Mouse (Mus musculus) embryonic facial prominence, embryonic 10.5 days (tissue): ENCODE measurements around the gene Gm17655. TPM values are rescaled to one million over a fixed set of nuclear protein-coding genes. Genes with fewer than 3 reads are reported as not detected.
"Not testable (repeated sequence)": the region's sequence is repeated elsewhere in the genome, so short reads cannot be mapped to it uniquely, and the experiment has no call there.

Source experiments
- DNase-seq: peaks from one replicate; pipeline ENCODE4 v3.0.0-alpha.2; 2017; ENCODE audit warnings: low spot score
- H3K27ac ChIP-seq: fragments of 300-500 bp; sonication (generic); replicated peaks from 2 replicates; pipeline ENCODE4 v1.5.1; 2016; ENCODE audit warnings: mild to moderate bottlenecking
- H3K27me3 ChIP-seq: fragments of 300-500 bp; sonication (generic); replicated peaks from 2 replicates; pipeline ENCODE4 v1.6.1; 2016; ENCODE audit warnings: low read depth, mild to moderate bottlenecking; ENCODE audit not compliant: poor library complexity, severe bottlenecking
- H3K36me3 ChIP-seq: fragments of 300-500 bp; sonication (generic); replicated peaks from 2 replicates; pipeline ENCODE4 v1.6.1; 2016; ENCODE audit warnings: mild to moderate bottlenecking, moderate library complexity
- H3K4me1 ChIP-seq: fragments of 300-500 bp; sonication (generic); 2 replicates; pipeline ENCODE4 v1.6.1; 2016
- H3K4me3 ChIP-seq: fragments of 300-500 bp; sonication (generic); 2 replicates; pipeline ENCODE4 v1.5.1; 2016; ENCODE audit warnings: mild to moderate bottlenecking, moderate library complexity
- H3K9me3 ChIP-seq: fragments of 300-500 bp; sonication (generic); 2 replicates; pipeline ENCODE4 v1.6.1; 2016; ENCODE audit warnings: mild to moderate bottlenecking
- WGBS: fragments of 180-500 bp; shearing (Covaris S2); methylation state at CpG from one replicate; pipeline ENCODE4 v1.1.7; 2016; 5-methylcytosine and 5-hydroxymethylcytosine counted together
- polyA plus RNA-seq: library from polyadenylated mRNA; unstranded; fragments of >200 nt; fragmentation: Nextera tagmentation; extraction: Ambion mirVana; gene quantifications from 2 replicates; pipeline ENCODE4 v1.2.1, GENCODE M21; 2016

Gene Gm17655
- 4.8 and 5.9 TPM in 2 replicates for polyA plus RNA-seq

DNA sequence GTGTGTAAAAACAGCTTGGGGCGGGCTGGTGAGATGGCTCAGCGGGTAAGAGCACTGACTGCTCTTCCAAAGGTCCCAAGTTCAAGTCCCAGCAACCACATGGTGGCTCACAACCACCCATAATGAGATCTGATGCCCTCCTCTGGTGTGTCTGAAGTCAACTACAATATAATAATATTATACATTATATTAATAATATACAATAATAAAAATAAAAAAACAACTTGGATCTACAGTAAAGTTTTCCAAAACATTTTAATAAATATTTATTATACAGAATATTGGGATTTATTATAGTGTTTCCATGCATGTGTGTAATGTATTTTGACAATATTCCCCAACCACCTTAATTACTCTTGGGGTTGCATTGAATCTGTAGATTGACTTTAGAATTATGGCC is at the start of gene Gm17655:
Gene Gm17655, minus strand, starts transcription at position 101 of the 400 bp plus-strand sequence.
- not testable (repeated sequence) for H3K27ac ChIP-seq, DNase-seq, H3K27me3 ChIP-seq, H3K4me1 ChIP-seq, H3K4me3 ChIP-seq, H3K36me3 ChIP-seq
- H3K9me3 ChIP-seq, result peaks cover 36% of the 10 kb centered on the region
- 72% methylated on average over 2 of the region's 2 CpGs for WGBS

DNA sequence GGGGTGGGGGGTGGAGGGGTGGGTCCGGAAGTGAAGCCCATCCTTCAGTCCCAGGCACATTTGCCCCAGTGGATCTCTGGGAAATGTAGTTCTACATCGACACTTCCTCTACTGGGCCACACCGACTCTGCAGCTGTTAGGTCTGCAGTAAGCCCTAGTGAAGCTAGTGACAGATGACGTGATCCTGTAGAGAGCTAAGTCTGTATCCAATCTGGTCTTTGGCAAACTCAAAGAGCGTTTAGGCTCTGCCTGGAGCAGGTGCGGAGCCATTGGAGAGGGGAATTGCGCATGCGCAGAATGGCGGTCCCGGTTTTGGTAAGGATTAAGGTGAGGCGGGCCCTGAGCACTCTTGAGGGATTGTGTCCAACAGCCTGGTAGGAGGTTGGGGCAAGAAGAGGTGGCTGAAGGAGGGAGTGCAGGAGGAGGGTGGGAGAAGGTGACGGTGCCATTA is 37.7 kb upstream of the Gm17655 start, which contains the start of gene Zfp605:
Gene Zfp605, plus strand, starts transcription at position 102 of the 451 bp plus-strand sequence.
- peaks cover 50% of the 10 kb centered on the region for H3K36me3 ChIP-seq
- DNase-seq, result peak; percentile 88
- H3K27me3 ChIP-seq, result no peaks in the 10 kb centered on the region
- under 1% methylated on average over 12 of the region's 12 CpGs for WGBS
- peak within 1 kb of the TSS; percentile 77 for H3K4me3 ChIP-seq
- peak within 1 kb of the TSS; percentile 87 for H3K27ac ChIP-seq
- H3K9me3 ChIP-seq, result no peaks in the 10 kb centered on the region; the same call in 1 of the 2 replicates
- H3K4me1 ChIP-seq, result peaks cover 24% of the 10 kb centered on the region

DNA sequence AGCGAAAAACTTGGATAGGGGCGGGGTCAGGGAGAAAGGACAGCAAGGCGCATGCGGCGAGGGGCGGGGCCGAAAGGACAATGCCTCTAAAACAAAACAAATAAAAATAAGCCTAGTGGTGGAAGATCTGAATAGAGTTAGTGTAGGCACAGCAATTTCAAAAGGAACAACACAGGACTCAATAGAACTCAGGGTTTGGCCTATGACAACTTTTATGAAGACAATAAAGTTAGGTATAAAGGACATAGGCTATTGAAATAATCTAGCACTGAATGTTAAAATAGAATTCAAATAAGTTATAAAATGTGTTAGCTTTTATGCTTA is 36.0 kb upstream of the Gm17655 start:
- H3K36me3 ChIP-seq, result peaks cover 54% of the 10 kb centered on the region

DNA sequence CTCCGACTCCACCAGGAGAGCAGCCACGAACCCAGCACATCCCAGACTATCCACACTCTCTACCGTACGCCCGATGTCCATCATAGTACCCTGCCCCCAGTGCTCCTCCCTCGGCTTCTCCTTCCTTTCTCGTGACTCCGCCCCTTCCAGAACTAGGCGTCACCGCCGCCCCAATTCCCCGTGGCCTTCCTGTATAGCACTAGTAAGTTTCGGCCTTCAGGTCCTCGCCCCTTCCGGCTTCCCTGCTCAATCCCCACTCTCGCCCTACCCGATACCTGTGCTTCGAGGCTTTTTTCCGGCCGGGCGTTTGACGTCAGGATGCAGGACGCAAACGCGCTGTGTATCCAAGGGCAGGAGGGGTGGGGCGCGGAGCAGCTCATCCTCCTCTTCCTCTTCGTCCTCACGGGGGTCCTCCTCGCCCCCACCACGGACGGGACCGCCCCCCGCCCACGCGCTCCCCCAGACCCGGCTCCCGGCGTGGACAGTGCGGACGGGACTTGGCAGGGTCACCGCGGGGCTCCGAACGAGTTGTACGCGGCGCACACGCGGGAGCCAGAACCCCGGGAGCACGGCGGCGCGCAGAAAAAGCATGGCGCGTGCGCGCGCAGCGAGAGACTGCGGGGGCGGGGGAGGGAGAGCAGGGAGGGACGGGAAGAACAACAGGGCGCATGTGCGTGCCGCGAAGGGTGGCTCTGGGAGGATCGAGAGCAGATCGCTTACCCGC is 35.4 kb upstream of the Gm17655 start, which contains the start of gene Gtpbp6:
Gene Gtpbp6, minus strand, starts transcription at position 617 of the 724 bp plus-strand sequence.
- peak within 1 kb of the TSS; percentile 86 for H3K4me3 ChIP-seq
- H3K4me1 ChIP-seq, result peaks cover 24% of the 10 kb centered on the region
- WGBS, result under 1% methylated on average over 71 of the region's 71 CpGs
- H3K36me3 ChIP-seq, result peaks cover 54% of the 10 kb centered on the region
- H3K27ac ChIP-seq, result peak within 1 kb of the TSS; percentile 97
- DNase-seq, result peak; percentile 97
- no peaks in the 10 kb centered on the region for H3K27me3 ChIP-seq
- no peaks in the 10 kb centered on the region; the same call in 1 of the 2 replicates for H3K9me3 ChIP-seq

More for the DNA sequence above, 36.0 kb upstream of the Gm17655 start:
- Histone ChIP-seq H3K4me1 (peaks cover 24% of the 10 kb centered on the region), H3K4me3 (peak overlapping the region; percentile 86), H3K27ac (peak overlapping the region; percentile 97), H3K9me3 (no peaks in the 10 kb centered on the region; the same call in 1 of the 2 replicates), H3K27me3 (no peaks in the 10 kb centered on the region)
- DNase-seq, result no peak
- WGBS, result under 1% methylated on average over 7 of the region's 7 CpGs

DNA sequence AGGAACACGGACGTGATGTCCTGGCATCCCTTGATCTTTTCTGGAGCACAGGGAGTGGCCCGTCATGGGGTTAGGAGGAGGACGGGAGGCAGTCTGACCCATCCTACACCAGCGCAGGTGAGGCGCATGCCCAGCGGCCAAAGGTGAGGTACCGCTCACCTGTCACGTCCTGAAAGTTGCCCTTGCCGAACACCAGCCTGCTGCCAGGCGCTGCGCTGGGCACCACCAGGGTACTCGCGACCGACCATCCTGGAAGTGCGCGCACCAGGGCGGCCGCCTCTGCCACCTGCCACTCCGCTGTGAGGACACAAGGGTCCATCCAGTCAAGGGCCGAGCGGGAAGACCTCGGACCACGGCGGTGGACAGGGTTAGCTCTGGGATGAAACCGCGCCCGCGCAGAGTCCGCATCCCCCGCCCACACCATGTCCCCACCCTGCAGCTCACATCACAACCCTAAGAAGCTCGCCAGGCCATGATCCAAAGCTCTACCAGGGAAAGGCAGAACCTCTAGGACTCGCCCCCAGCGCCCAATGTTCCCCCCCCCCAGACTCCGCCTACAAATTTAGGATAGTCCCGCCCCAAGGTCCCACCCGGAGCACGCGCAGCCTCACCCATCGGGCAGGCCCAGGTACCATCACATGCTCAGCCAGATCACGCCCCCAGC is 34.7 kb upstream of the Gm17655 start:
- Histone ChIP-seq H3K9me3 (no peaks in the 10 kb centered on the region; the same call in 1 of the 2 replicates), H3K4me3 (peak overlapping the region; percentile 86), H3K27me3 (no peaks in the 10 kb centered on the region), H3K27ac (peak overlapping the region; percentile 97), H3K36me3 (peaks cover 54% of the 10 kb centered on the region), H3K4me1 (peaks cover 28% of the 10 kb centered on the region)
- DNase-seq, result no peak
- 14% methylated on average over 41 of the region's 41 CpGs for WGBS

DNA sequence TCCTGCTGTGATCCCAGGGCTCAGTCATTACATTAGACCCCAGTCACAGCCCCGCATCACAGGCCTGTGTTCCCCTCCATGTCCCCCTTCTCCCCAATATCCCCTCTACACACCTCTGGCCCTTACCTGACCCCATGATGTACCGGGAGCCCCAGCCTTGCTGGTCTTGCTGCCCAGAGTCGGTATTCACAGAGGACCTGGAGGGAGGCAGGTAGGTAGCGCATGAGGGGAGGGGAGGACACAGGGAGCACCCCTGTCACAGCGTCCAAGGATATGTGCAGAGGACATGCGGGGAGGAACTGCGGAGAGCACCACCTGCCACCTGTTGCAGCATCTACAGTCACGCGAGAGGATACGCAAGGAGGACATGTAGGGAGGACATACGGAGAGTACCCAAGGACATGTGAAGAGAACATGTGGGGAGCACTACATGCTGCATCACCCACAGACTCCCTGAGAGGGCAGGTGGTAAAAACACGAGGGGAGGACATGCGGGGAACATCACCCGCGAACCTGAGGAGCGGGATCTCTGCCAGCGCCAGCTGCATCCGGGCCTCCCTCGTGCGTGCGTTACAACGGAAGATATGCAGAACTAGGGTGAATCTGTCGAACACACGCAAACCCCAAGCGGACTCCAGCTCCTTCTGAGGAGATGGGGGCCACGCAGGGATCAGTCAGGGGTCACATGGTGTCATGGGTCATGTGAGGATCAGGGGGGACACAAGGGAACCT is 34.0 kb upstream of the Gm17655 start:
- H3K9me3 ChIP-seq, result no peaks in the 10 kb centered on the region; the same call in 1 of the 2 replicates
- peaks cover 35% of the 10 kb centered on the region for H3K4me1 ChIP-seq
- WGBS, result 93% methylated on average over 26 of the region's 26 CpGs
- H3K27me3 ChIP-seq, result peaks cover 6% of the 10 kb centered on the region; the same call in 1 of the 2 replicates
- H3K27ac ChIP-seq, result peak overlapping the region; percentile 97; the same call in 1 of the 2 replicates
- peak overlapping the region; percentile 86 for H3K4me3 ChIP-seq
- peaks cover 48% of the 10 kb centered on the region for H3K36me3 ChIP-seq
- DNase-seq, result no peak

DNA sequence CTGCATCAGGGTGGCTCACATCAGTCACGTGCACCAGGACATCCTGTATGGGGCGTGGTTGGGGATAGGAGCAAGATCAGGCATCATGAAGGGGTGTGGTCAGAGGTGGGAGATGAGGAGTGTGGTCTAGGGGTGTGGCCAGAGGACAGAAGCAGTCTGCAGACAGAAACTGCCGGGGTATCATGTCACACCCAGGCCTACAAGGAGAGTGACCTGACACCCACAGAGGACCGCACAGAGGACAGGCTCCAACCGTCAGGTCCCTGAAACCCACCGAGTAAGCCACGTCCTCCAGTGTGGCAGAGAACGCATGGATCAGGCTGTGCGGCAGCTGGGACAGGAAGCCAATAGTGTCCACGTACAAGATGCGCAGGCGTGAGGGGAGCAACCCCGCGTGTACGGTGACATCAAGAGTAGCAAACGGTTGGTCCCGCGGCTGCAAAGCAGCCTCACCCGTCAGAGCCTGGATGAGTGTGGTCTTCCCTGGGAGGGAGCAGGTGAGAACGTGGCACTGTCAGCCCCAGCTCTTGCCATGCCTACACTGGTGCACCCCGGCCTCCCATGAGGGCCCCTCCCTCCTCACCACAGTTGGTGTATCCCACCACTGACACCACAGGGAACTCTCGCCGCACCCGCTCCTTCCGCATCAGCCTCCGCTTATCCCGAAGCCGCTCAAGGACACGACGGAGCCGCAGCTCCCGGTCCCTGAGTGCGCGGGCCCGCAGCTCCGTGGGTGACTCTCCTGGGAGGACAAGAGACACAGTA is 32.5 kb upstream of the Gm17655 start:
- H3K36me3 ChIP-seq, result peaks cover 48% of the 10 kb centered on the region
- WGBS, result 95% methylated on average over 36 of the region's 36 CpGs
- H3K4me1 ChIP-seq, result peaks cover 40% of the 10 kb centered on the region
- no peak overlapping the region for H3K4me3 ChIP-seq
- DNase-seq, result no peak
- H3K9me3 ChIP-seq, result no peaks in the 10 kb centered on the region; the same call in 1 of the 2 replicates
- no peak overlapping the region for H3K27ac ChIP-seq
- peaks cover 20% of the 10 kb centered on the region; the same call in 1 of the 2 replicates for H3K27me3 ChIP-seq

DNA sequence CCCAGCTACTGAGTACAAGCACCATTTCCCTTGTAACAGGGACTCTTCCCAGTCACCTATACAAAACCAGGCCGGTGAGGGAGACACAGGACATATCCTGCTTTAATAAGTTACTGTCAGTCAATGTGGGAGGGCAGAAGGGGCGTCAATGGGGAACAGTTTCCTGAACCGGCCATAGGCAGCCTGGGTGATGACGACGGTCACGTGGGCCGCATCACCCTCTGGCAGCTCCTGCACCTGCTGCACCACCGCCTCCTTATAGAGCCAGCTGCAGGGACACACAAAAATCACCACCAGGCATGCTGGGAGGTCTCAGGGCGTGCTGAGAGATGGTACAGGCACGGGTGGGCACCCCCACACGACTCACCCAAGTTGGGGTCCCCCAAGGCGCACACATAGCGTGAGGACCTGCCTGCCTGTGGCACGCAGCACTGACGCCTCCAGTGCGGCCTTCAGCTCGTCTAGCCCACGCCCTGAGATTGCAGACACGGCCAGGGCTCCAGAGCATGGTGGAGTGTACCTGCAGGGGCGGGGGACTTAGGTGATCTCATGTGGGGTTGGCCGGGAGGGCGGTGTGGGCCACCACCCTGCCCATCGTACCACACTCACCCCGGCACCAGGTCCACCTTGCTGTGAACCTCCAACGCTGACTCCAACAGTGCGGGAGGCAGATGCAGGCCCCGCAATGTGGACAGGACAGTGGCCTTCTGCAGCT is 31.7 kb upstream of the Gm17655 start:
- no peak for DNase-seq

DNA sequence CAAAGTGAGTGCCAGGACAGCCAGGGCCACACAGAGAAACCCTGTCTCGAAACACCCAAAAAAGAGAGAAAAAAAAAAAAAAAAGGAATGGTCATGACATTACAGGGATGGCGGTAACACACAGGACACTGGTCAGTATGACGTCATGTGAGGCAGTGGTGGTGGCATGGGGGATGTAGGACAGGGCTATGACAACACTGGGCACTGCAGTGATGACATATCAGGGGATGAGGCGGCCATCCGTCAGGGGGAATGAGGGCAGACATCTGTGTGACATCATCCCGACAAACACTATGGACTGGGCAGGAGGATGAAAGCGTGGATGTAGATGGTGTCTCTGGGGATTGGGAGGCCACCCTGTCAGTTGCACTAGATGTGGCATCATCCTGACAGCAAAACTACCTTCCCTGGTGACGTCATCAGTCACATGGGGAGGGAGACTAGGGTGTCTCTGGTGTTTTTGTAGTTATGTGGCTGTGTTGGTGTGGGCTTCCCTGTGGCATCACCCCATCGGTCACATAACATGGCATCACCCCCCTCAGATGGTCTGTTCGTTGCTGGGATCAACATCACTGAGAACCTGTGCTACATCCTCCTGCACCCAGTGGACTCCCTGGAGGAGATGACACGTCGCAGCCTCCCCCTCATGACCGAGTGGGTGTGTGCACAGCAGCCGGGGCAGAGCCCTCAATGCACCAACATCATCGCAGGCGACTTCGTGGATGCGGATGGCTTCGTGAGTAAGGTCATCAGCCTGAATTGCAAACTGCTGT is 30.7 kb upstream of the Gm17655 start:
- DNase-seq, result no peak
- no peak overlapping the region for H3K4me3 ChIP-seq
- H3K27me3 ChIP-seq, result peaks cover 26% of the 10 kb centered on the region; the same call in 1 of the 2 replicates
- WGBS, result 95% methylated on average over 19 of the region's 19 CpGs
- peaks cover 49% of the 10 kb centered on the region for H3K4me1 ChIP-seq
- H3K27ac ChIP-seq, result no peak overlapping the region
- H3K36me3 ChIP-seq, result peaks cover 48% of the 10 kb centered on the region
- H3K9me3 ChIP-seq, result no peaks in the 10 kb centered on the region; the same call in 1 of the 2 replicates

More for the DNA sequence above, 31.7 kb upstream of the Gm17655 start:
- 94% methylated on average over 27 of the region's 27 CpGs for WGBS
- Histone ChIP-seq H3K4me3 (no peak overlapping the region), H3K9me3 (no peaks in the 10 kb centered on the region; the same call in 1 of the 2 replicates), H3K27ac (no peak overlapping the region), H3K27me3 (peaks cover 23% of the 10 kb centered on the region; the same call in 1 of the 2 replicates), H3K4me1 (peaks cover 47% of the 10 kb centered on the region), H3K36me3 (peaks cover 48% of the 10 kb centered on the region)

DNA sequence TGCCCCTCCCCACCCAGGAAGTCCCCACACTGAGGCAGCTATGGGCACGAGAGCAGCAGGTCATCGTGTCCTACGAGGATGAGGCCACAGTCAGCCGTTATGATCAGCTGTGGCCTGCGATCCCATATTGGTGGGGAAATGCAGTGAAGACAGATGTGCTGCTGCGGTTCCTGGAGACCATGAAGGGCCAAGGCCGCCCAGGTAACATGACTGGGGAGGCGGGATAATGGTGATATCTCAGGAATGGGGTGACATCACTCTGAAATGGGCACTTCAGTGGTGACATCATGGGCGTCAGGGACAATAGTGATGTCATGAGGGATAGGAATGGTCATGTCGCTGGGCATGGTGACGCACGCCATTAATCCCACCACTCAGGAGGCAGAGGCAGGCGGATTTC is 30.1 kb upstream of the Gm17655 start:
- WGBS, result 91% methylated on average over 13 of the region's 13 CpGs
- Histone ChIP-seq H3K27me3 (peaks cover 26% of the 10 kb centered on the region; the same call in 1 of the 2 replicates), H3K36me3 (peaks cover 48% of the 10 kb centered on the region), H3K27ac (no peak overlapping the region), H3K4me3 (peak overlapping the region; percentile 55), H3K4me1 (peaks cover 49% of the 10 kb centered on the region), H3K9me3 (no peaks in the 10 kb centered on the region; the same call in 1 of the 2 replicates)
- no peak for DNase-seq
